Mouse (Mus musculus) T-helper 17 cell (primary cell): ENCODE results near the gene Ano1.

Experiments
- in situ Hi-C, 2 experiments: fragments of 300-600 bp; cut with MboI, MseI; formaldehyde crosslinking; loops; 1 replicate in 1 of 2; 2 replicates in 1 of 2; pipeline ENCODE4 v1.15.1; 2025; ENCODE audit warnings: high pct_unique_total_duplicates in 2 of 2

Gene Ano1

DNA sequence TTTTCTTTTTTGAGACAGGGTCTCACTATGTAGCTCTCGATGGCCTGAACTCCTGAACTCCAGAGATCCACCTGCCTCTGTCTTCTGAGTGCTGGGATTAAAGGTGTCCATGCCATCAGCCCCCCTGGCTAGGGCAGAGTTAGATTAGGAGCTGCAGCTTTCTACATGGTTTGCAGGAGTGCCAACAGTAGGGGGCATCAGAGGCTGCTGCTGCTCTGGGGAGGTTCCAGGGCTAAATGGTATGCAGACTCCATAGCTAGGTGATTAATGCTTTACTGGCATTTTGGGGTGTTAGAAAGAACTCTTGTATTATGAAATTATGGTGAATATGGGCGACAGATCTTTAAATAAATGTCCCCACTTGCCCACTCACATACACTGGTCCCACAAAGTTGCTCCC lies 164.5 kb downstream of the Ano1 start:
- in situ Hi-C loops = loop anchor here in 1 of 2 experiments (10.0 kb wide), 1 partner anchor 188 kb away; no protein-coding TSS in a partner anchor

DNA sequence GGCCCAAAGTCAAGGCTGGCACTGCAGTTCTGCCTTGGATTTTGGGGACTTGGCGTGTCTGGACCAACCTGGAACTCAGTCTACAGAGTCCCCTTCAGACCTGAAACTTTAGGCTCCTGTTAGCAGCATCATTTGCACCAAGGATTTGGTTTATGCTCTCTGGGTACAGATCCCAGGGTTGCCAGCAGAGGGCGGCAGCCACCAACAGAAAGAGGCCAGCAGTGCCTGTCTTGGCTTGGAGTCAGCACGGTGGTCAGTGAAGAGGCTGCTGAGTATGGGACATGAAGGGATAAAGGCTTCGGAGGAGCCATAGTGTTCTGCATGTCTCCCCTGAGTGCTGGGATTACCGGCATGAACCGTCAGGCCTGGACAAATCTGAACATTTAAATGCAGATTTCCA lies 166.1 kb downstream of the Ano1 start:
- in situ Hi-C loops = loop anchor here in 1 of 2 experiments (10.0 kb wide), 1 partner anchor 189 kb away; no protein-coding TSS in a partner anchor

DNA sequence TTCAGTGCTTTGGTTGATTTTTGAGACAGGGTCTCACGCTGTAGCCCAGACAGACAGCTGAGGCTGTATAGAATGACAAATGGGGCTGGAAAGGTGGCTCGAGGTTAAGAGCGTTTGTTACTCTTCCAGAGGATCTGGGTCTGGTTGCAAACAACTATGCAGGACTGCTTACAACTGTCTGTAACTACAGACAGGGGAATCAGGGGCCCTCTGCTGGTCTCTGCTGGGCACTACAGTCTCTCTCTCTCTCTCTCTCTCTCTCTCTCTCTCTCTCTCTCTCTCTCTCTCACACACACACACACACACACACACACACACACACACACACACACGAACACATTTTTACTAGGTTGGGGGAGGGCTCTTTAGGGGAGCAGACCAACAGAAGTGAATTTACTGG lies 168.2 kb downstream of the Ano1 start:
- in situ Hi-C loops = loop anchor here (5.0 to 10.0 kb wide), 2 partner anchors 191 to 314 kb away; partner anchors contain the start of gene Fgf15 (in 1 of the 2)

GRCm38 (mm10) chr7:144582284-144582980 lies 169.3 kb downstream of the Ano1 start, which contains the start of gene Fadd:
Gene Fadd, minus strand, starts transcription at chr7:144582463.
- in situ Hi-C loops = loop anchor here (5.0 to 10.0 kb wide), 2 partner anchors 192 to 315 kb away; partner anchors contain the start of gene Fgf15 (in 1 of the 2)

GRCm38 (mm10) chr7:144581559-144582283 lies 170.1 kb downstream of the Ano1 start:
- in situ Hi-C loops = loop anchor here (5.0 to 10.0 kb wide), 2 partner anchors 193 to 316 kb away; partner anchors contain the start of gene Fgf15 (in 1 of the 2)

DNA sequence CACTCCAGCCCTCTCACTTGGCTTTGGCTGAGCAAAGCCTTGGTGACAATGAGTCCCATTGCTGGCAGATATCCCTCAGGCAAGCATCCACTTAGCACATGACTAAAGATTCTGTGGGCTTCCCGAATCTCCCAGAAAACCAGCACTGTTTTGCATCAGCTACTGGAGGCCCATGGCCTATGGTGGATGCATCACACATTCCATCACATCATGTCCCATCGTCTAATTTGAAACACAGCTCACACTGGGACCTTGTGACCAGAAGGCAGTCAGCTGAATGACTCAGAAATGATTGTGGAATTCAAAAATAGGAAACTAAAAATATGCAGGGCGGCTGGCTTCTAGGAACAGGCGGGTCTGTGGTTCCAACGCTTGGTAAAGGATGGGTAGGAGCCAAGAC lies 173.9 kb downstream of the Ano1 start:
- in situ Hi-C loops = loop anchor here in 1 of 2 experiments (5.0 kb wide), 1 partner anchor 314 kb away; no protein-coding TSS in a partner anchor

DNA sequence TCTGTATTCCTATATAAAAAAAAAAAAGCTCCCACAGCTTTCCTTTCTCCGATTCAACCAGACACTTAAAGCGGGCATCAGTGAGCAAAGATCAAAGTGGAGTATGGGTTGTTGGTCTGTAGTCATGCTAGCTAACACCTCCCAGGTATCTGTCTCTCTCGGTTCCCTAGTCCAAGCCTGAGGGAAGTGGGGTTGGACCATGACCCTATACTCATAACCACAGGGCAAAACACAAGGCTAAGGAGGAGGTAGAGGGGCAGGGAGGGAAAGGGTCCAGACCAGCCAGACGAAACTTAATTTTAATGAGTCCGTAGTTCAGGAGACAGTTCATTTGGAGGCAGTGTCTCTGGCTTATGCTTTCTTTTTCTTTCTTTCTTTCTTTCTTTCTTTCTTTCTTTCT lies 179.5 kb downstream of the Ano1 start:
- in situ Hi-C loops = no loop called here

DNA sequence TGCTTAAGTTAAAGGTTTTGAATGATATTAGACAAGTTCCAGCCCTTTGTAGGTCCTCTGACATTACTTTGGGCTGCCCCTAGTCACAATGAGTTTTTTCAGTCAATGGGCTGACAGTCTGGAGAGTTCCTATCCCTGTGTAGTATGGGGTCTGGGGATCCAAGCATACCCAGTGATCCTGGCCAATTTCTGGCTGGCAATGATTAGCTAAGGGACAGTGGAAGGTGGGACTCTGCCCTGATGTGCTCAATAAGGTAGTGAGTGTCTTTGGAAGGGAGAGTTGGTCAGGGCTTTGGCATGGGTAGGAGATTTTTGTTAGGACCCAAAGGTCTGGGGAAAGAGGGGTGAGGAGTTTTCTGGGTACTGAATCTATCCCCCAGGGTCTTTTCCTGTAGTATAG lies 180.2 kb downstream of the Ano1 start:
- in situ Hi-C loops = no loop called here

DNA sequence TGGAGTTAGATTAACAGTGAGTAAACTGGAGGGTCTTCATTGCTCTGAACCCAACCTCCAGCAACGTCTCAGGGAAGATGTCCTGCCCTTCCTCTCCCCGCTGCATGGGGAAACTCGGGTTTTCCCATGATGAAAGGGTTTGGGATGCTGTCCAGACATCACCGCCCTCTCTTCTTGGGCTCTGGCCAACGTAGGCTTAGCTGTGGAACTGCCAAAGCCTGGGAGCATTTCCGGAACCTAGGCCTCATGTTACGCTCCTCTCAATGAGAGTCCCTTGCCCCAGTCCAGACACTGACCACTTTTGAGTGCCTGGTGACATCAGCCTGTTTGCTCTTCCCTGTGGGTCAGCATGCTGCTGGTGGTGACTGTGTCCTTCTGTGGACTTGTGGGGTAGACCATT lies 182.3 kb downstream of the Ano1 start:
- in situ Hi-C loops = no loop called here

GRCm38 (mm10) chr7:144568091-144568490 lies 183.7 kb downstream of the Ano1 start:
- in situ Hi-C loops = no loop called here

- in situ Hi-C loops = no loop called here
Measured at GRCm38 (mm10) chr7:144566921-144567682, 184.7 kb downstream of the Ano1 start.

DNA sequence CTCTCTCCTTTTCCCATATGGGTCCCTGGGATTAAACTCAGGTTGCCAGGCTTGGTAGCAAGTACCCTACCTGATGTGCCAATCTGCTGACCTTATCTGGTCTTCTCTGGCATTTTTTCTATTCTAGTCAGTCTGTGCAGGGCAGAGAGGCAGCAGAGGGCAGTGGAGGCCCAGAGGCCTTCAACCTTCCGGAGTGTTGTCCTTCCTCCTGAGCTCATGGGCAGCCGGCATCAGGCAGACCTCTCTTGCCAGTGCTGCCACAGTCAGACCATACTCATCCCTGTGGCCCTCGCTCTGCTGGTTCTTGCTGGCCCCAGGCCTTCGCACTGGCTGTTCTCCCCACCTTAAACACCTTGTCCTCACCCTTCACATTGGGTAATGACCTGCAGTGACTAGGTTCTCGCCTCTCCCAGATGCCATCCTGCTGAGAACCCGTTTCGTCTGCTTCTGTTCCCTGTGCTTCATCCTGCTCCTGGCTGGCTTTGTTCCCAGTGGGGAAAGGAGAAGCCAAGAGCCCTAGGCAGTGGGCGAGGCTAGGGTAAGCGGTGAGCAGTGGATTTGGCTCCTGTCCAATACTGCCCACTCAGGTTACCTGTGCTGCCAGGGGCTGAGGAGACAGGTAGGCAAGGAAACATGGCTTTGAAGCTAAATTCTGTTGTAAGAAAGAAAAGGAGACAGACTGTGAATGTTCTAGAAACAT lies 188.2 kb downstream of the Ano1 start:
- in situ Hi-C loops = no loop called here

DNA sequence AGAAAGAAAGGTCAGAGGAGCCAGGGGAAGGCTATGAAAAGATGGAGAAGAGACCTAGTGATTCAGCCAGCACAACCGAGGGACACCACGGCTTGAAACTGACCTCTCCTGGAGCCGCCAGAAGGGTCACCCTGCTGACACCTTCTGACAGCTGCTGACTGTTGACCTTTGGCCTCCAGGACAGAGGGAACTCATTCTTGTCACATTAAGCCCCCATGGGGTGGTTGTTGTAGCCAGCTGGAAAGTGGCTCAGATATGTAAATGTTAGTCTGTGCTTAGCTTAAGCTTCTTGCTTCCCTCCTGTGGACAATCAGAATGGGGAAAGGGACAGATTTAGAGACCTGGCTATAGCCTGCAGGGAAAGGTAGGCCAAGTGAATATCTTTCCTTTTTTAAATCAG lies 189.8 kb downstream of the Ano1 start:
- in situ Hi-C loops = no loop called here

DNA sequence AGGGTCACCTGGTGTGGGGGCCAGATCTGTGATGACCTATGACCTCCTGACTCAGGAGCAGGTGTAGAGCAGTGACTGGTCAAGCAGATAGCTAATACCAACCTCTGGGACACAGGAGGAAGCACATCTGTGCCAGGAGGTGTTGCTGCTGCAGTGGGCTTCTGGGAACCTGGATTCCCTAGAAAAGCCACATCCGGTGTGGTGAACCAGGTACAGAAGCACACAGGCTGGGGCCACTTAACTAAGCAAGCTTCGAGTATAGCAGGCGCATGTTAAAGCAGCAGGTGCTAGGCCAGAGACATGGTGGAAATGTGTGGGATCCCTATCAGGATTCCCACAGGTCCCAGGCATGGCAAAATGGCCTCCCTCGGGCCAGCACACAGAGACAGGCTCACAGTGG lies 191.2 kb downstream of the Ano1 start:
- in situ Hi-C loops = no loop called here

GRCm38 (mm10) chr7:144558552-144558951 lies 193.2 kb downstream of the Ano1 start:
- in situ Hi-C loops = no loop called here

GRCm38 (mm10) chr7:144554123-144554472 lies 197.7 kb downstream of the Ano1 start:
- in situ Hi-C loops = no loop called here

DNA sequence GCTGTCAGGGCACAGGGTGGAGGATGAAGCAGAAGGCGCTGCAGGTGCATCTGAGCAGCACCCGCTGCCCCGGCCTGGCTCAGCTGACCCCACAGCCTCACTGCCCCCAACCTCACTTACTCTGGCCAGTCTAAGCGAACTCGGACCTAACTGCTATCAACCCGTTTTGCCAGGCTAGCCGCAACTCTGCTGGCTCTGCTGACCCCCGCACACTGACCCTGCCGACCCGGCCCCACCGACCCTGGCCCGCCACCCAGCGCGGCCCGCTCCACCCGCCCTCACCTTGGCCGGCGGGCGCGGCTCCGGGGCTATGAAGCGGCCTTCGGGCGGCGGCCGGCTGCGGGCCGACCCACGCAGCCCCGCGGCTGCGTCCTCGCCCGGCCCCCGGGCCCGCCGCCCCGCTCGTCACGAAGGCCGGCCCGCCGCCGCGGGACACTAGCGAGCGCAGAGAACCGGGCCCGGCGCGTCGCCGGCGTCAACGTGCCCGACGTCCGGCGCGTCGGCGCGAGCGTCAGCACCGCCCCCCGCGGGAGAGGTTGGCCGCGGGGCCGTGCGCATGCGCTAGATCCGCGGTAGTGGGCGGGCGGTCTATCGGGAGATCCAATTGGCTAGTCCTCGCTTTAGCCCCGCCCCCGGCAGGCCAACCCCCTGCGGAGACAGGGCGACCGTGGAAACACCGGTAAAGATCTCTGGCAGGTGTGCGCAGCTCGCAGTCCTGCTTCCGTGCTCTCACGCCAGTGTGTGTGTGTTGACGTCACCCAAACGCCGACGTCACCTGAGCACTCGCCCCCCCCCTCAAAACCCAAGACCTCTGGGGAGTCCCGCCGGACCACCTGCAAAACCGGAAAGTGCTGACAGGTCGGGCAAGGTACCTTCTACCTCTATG lies 198.3 kb downstream of the Ano1 start, which contains the start of gene Ppfia1:
Gene Ppfia1, minus strand, starts transcription at position 493 of the 886 bp plus-strand sequence.
- in situ Hi-C loops = no loop called here

DNA sequence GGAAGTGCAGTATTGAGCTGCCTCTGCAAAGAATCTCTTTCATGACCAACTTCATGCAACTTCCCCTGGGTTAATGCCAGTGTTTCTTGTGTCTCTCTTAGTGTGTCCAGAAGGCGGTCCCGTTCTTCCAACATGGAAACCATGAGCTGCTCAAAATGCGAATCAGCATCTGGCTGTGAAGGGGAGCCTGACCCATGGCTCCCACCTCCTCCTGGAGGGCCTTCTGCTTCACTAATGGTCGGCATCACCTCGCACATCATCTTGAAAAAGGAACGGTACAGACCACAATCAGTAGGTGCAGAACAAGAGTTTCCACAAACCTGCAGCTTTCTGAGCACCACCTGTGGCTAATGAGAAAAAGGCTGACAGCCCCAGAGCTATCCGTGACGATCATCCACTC lies 199.5 kb downstream of the Ano1 start:
- in situ Hi-C loops = no loop called here

DNA sequence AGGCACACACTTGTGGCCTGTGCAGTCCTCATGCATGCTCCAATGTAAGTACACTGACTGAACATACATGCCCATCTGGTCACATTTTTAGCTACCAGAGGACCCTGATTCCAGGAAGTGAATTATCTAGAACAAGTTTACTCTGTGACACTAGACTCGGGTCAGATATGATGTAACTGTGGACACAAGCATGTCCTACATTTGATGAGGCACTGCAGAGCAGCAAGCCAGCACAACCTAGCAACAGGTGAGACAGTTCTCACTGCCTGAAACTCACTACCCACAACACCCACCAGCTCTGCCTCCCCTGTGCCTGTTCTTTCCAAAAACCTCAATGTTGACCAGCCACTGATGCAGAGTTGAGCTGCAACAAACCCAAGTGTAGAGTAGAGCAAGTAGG lies 201.0 kb downstream of the Ano1 start:
- in situ Hi-C loops = no loop called here

DNA sequence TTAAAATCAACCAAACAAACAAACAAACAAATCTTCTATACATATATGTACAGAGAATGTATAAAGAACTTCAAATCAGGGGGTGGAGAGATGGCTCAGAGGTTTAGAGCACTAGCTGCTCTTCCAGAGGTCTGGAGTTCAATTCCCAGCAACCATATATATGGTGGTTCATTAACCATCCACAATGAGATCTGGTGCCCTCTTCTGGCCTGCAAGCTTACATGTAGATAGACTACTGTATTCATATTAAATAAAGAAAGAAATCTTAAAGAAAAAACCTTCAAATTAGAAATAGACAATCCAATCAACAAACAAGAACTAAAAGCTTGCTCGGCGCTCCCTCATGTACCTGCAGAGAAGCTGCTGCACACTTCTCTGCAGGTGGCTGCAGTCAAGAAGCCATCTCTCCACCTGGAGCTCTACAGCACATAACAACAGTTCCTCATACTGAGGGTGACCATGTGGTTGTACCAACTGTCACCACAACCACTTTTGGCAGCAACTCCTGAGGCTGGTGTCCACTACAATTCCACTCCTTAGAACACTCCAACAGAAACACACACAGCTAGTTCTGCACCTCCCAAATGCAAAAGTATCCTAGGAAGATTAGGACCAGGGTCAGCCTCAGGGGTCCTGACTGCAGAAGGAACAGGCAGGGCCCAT lies 201.7 kb downstream of the Ano1 start:
- in situ Hi-C loops = no loop called here
